Mouse (Mus musculus): Measurements from ENCODE around the gene Dock11.

DNA sequence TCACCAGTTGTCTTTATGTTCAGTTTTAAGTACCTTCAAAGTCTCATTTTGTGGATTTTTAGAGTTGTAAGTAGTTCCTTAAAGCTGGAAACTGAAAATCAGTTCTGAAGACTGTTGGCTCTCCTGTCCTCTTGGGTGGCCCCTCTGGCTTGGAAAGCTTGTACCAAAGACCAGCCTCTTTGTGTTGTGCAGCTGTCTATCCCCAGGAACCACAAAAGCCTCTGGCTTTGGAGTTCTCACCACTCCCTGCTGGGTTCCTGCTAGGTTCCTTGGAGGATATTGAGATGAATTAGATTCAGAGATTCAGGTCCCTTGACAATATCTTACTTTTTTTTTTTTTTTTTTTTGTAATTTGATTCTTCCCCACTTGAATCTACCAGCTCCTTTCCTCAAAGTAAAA lies 44.3 kb downstream of the Dock11 start:
- TF ChIP-seq TAL1 (IDR thresholded peaks at IDR 0.05; ENCODE audit: low read length) (no peak), GATA1 (IDR thresholded peaks at IDR 0.05; ENCODE audit: low read length) (no peak)
